Mouse (Mus musculus) testis, adult 2 months (tissue): ENCODE measurements around the gene Stag1.

Experiments
- CTCF ChIP-seq: fragments of 200-500 bp; IDR thresholded peaks from 2 replicates; pipeline ENCODE4 v1.5.1; 2012; ENCODE audit warnings: low read depth, mild to moderate bottlenecking, inconsistent platforms, low read length, moderate library complexity; ENCODE audit not compliant: control insufficient read depth, insufficient read depth, insufficient replicate concordance
- POLR2A ChIP-seq: fragments of 200-500 bp; IDR thresholded peaks from 2 replicates; pipeline ENCODE4 v1.6.1; 2012; ENCODE audit warnings: low read depth, mild to moderate bottlenecking, inconsistent platforms, low read length, moderate library complexity; ENCODE audit not compliant: control insufficient read depth

DNA sequence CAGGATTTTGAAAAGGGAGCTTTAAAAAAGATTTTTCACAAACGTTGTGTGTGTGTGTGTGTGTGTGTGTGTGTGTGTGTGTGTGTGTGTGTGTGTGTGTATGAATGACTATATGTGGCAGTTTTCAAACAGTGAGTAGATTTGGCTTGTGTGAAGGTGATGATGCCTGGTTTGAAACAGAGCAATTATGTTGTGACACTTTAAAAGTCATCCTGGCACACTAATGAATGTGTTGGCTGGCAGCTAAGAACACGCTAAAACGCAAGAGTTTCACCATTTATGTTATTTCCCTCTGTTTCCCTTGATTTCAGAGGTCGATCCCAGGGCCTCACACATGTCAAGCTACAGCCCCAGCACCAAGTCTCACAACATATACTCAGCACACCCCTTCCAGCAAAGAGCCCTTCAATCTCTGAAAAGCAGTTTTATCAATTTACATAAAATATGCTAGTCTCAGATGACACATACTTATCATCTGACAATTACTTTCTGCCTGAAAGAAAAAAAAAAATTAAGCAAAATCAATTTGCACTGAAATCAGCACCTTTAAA is 39.5 kb upstream of the Stag1 start:
- TF ChIP-seq CTCF (no peak), POLR2A (no peak)
